Mouse (Mus musculus) embryonic fibroblast, embryonic 13.5 days (primary cell): ENCODE results near the gene Jak1. TPM values are rescaled to one million over a fixed set of nuclear protein-coding genes. Genes with fewer than 3 reads are reported as not detected.

Experiments
- H3K27ac ChIP-seq: 2 replicates; pipeline ENCODE4 v1.5.1; 2012; ENCODE audit warnings: low read length, control low read depth, inconsistent platforms; ENCODE audit not compliant: insufficient read depth
- H3K4me1 ChIP-seq: 2 replicates; pipeline ENCODE4 v1.6.1; 2011; ENCODE audit warnings: low read length; ENCODE audit not compliant: control insufficient read depth, insufficient read depth
- H3K4me3 ChIP-seq: 2 replicates; pipeline ENCODE4 v1.5.1; 2011; ENCODE audit warnings: mild to moderate bottlenecking, control low read depth, low read length; ENCODE audit not compliant: insufficient read depth
- CTCF ChIP-seq: IDR thresholded peaks from 2 replicates; pipeline ENCODE4 v1.5.1; 2011; ENCODE audit warnings: mild to moderate bottlenecking, control low read depth, low read length, moderate library complexity, borderline replicate concordance; ENCODE audit not compliant: insufficient read depth
- POLR2A ChIP-seq: IDR thresholded peaks from 2 replicates; pipeline ENCODE4 v1.6.1; 2011; ENCODE audit warnings: low read depth, mild to moderate bottlenecking, control low read depth, low read length, moderate library complexity
- polyA plus RNA-seq: library from polyadenylated mRNA; stranded (reverse); fragments of >200 nt; gene quantifications from 2 replicates; pipeline ENCODE4 v1.2.4, GENCODE M21; 2011; ENCODE audit warnings: low read depth; ENCODE audit not compliant: missing spikeins, insufficient read length

The Jak1 gene
- polyA plus RNA-seq, 1 experiment: 192 TPM

GRCm38 (mm10) chr4:101256526-101257210 lies 8.4 kb downstream of the Jak1 start:
- Histone ChIP-seq H3K27ac (no peak overlapping the region), H3K4me1 (peaks cover 29% of the 10 kb centered on the region), H3K4me3 (no peak overlapping the region)
- TF ChIP-seq CTCF: no peak
- no peak for TF ChIP-seq POLR2A

GRCm38 (mm10) chr4:101254606-101255349 lies 10.3 kb downstream of the Jak1 start:
- TF ChIP-seq CTCF (no peak), POLR2A (no peak)
- Histone ChIP-seq H3K4me1 (peaks cover 26% of the 10 kb centered on the region), H3K27ac (no peak overlapping the region), H3K4me3 (no peak overlapping the region)

- TF ChIP-seq CTCF (no peak), POLR2A (no peak)
- H3K4me3 ChIP-seq: no peak overlapping the region
Observed at GRCm38 (mm10) chr4:101254015-101254414, 11.1 kb downstream of the Jak1 start.

GRCm38 (mm10) chr4:101252781-101253622 lies 12.1 kb downstream of the Jak1 start:
- TF ChIP-seq POLR2A (no peak), CTCF (no peak)
- H3K27ac ChIP-seq: peak overlapping the region; percentile 5; the same call in 1 of the 2 replicates
- H3K4me3 ChIP-seq: no peak overlapping the region
- H3K4me1 ChIP-seq: peaks cover 28% of the 10 kb centered on the region

More at GRCm38 (mm10) chr4:101254015-101254414, 11.1 kb downstream of the Jak1 start:
- H3K4me1 ChIP-seq: peaks cover 26% of the 10 kb centered on the region
- no peak overlapping the region for H3K27ac ChIP-seq

- peaks cover 31% of the 10 kb centered on the region for H3K4me1 ChIP-seq
- H3K27ac ChIP-seq: no peak overlapping the region
- TF ChIP-seq POLR2A: no peak
- no peak for TF ChIP-seq CTCF
- H3K4me3 ChIP-seq: no peak overlapping the region
Observed at GRCm38 (mm10) chr4:101252016-101252415, 13.1 kb downstream of the Jak1 start.

GRCm38 (mm10) chr4:101249977-101250743 lies 14.9 kb downstream of the Jak1 start:
- no peak overlapping the region for H3K4me3 ChIP-seq
- 0 out of 2 replicates have a peak overlapping the region, but pooled peaks have one; percentile 24 for H3K27ac ChIP-seq
- no peak for TF ChIP-seq CTCF
- no peak for TF ChIP-seq POLR2A

GRCm38 (mm10) chr4:101247355-101247754 lies 17.7 kb downstream of the Jak1 start:
- Histone ChIP-seq H3K4me3 (no peak overlapping the region), H3K27ac (peak overlapping the region; percentile 72), H3K4me1 (peaks cover 26% of the 10 kb centered on the region)
- TF ChIP-seq POLR2A (no peak), CTCF (no peak)

More at GRCm38 (mm10) chr4:101249977-101250743, 14.9 kb downstream of the Jak1 start:
- peaks cover 36% of the 10 kb centered on the region for H3K4me1 ChIP-seq

- H3K27ac ChIP-seq: peak overlapping the region; percentile 38; the same call in 1 of the 2 replicates
- no peak for TF ChIP-seq CTCF
- no peak for TF ChIP-seq POLR2A
Observed at GRCm38 (mm10) chr4:101246569-101246968, 18.5 kb downstream of the Jak1 start.

More at GRCm38 (mm10) chr4:101246569-101246968, 18.5 kb downstream of the Jak1 start:
- H3K4me3 ChIP-seq: no peak overlapping the region
- peaks cover 26% of the 10 kb centered on the region for H3K4me1 ChIP-seq
